Mouse (Mus musculus): ENCODE results near the gene Mboat7. TPM values are rescaled to one million over a fixed set of nuclear protein-coding genes. Genes with fewer than 3 reads are reported as not detected.
A peak's percentile ranks its signal among the peaks of the same experiment; 100 is the strongest.
"Not testable (repeated sequence)": the region's sequence is repeated elsewhere in the genome, so short reads cannot be mapped to it uniquely, and the experiment has no call there.

Gene Mboat7
- total RNA-seq, 2 experiments from 2014 or later: 212 to 220 TPM

DNA sequence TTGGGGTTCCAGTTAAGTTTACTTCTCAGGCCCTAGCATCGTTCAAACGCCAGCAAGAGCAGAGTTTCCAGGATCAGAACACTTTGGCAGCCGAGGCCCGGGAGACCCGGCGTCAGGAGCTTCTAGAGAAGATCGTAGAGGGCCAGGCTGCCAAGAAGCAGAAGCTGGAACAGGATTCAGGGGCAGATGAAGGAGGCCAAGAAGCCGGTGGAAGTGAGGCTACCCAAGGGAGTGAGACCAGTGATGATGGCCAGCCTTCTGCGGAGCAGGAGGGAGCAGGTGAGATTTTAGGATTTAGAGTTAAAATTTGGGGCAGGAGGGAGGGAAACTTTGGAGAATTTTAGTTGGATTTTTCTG lies 1.6 kb upstream of the Mboat7 start:
- intact Hi-C loops (cut with DNase I): loop anchor here (5.0 to 10.0 kb wide), 2 partner anchors 452 to 810 kb away; partner anchors contain the start of gene Ppp1r12c
- not testable (repeated sequence) for DNase-seq (ENCODE audit: low spot score in 2 of 2)

DNA sequence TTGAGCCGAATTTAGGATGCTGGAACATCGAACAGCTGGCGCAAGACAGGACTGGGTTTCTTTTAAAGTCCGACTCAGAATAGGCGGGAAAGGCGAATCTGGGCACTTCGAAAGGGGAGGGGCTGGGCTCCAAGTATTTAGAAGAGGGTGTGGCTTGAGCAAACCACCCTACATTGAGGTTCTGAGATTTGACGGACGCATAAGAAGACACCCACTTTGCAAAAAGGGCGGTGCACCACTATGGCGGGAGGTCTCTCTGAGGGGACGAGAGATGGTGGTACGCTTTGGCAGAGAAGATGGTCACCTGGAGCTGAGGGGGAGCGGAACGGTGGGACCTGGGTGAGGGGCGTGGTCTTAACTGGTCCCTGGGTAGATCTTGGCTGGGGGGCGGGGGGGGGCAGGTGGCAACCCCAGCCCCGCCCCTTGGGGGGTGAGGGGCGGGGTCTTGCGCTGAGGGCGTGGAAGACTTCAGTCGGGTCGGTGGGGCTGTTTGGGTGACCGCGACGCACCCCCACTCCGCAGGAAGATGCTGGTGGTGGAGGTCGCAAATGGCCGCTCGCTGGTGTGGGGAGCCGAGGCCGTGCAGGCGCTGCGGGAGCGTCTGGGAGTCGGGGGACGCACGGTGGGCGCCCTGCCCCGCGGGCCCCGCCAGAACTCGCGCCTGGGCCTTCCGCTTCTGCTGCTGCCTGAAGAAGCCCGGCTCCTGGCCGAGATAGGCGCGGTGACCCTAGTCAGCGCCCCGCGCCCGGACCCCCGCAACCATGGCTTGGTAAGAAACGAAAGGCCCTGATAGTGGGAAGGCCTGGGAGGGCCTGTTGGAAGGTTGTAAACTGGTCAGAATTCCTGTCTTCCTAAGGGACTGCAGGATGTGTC lies 989 bp upstream of the Mboat7 start:
- intact Hi-C loops (cut with DNase I): loop anchor here (5.0 to 10.0 kb wide), 2 partner anchors 453 to 810 kb away; partner anchors contain the start of gene Ppp1r12c
- DNase-seq (ENCODE audit: low spot score in 2 of 2): peak; percentile 52 to 74

DNA sequence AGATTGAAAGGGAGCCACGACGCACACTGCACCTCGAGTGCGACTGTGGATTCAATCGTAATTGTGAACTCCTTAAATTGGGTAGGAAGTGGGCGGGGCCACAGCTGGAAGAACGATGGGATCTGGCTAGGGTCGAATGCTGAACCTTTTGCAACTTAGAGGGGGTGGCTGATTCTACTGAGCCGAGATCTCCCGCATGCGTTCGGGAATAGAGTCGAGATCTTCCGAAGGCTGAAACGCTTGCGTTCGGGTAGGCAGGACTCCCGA lies 419 bp upstream of the Mboat7 start:
- no peak for DNase-seq (ENCODE audit: low spot score in 2 of 2)
- intact Hi-C loops (cut with DNase I): loop anchor here (5.0 to 10.0 kb wide), 2 partner anchors 454 to 811 kb away; partner anchors contain the start of gene Ppp1r12c

DNA sequence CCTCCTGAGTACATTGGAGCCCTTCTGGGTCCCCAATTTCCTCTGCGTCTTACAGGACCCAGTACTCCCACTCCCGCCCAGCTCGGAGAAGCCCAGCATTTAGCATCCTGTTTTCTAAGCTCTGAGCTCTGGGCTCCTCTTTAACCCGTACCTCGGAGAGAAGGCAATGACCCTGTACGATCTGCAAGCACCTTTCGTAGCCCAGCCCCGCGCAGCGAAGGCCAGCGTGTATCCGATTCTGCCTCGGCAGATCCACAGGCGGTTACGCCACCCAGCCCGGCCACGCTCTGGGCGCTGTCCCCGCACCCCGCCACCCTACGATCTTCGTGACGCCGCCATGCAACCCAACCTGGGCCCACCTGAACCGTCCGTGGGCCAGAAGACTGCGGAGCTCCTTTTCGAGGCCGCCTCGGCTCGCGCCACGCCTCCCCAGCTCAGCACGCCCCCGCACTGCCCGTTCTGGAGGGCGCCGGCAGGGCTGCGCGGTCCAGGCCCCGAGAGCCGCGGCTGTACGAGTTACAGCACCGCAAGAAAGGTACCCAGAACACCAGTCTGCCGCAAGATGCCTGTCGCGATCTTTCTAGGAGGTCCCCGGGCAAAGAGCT lies 839 bp downstream of the Mboat7 start, which contains the start of gene Tsen34:
Tsen34 (plus strand) TSS at position 482 of the 605 bp plus-strand sequence.
- intact Hi-C loops (cut with DNase I): loop anchor here (5.0 to 10.0 kb wide), 2 partner anchors 455 to 812 kb away; partner anchors contain the start of gene Ppp1r12c
- DNase-seq (ENCODE audit: low spot score in 2 of 2): no peak

DNA sequence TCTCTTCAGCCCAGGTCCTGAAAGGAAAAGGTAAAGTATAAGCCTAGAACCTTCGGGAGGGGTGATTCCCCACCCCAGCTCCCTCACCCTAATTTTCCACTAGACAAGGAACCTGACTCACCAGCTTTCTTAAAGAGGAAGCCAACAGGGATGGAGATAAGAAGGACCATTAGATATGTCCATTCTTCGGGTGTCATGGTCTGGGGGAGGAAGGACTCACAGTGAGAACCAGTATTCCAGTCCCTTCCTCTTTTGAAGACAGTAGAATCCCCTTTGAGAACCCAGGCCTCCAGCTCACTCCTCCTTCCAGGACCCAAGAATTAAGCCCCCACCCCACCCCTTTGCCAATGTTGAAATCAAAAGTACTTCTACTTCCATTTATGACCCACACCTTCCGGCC lies 1.4 kb downstream of the Mboat7 start:
- no peak for DNase-seq (ENCODE audit: low spot score in 2 of 2)
- intact Hi-C loops (cut with DNase I): loop anchor here (5.0 to 10.0 kb wide), 2 partner anchors 455 to 813 kb away; partner anchors contain the start of gene Ppp1r12c

DNA sequence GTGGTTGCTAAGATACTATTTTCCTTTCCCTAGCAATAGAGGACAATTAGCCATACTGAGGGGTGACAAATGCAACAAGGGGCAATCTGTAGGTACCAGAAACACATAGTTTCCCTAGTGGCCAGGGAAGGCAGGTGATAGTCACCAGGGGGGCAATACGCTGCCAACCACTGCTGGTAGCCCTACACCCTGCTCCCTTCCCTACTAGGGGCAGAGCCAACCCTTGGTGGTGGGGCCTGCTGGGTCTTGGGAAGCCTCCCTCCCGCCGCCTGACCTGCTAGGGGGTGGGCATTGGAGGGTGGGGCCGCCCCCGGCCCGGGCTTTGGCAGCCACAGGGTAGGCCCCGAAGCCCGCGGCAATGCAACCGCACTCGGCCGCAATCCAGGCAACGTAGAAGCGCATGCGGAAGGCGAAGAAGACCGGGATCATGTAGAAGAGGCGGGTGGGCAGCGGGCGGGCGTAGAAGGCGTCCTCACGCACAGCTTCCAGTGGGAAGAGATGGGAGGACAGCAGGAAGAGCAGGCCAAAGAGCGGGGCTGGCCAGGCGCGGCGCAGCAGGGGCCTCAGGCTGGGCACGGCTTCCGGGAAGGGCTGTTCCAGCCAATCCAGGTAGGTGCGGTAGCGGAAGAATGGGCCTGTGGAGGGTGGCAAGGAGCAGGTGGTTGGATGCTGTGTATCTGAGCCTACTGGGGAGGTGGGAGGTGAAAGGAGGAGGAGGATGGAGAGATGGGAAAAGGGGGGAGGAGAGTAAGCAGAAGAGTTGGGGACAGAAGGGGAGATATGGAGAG lies 7.7 kb downstream of the Mboat7 start:
- DNase-seq (ENCODE audit: low spot score in 2 of 2): no peak
- intact Hi-C loops (cut with DNase I): no loop called here

DNA sequence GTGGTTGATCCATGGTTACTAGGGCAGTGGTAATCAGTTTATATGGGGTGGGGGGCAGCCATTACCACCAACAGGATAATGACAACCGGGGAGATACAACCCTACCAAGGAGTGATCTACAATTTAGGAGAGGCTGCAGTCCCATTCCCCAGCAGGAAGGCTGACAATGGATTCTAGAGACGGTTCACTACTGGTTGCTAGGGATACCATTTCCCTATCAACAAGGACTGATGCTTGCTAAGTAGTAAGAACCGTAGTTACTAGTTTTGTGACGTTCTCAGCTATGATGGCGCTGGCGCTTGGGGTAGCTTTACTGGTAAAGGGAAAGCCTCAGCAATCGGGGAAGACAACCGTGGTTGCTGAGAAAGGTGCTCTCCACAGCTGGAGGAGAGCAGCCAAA lies 8.6 kb downstream of the Mboat7 start:
- intact Hi-C loops (cut with DNase I): no loop called here
- DNase-seq (ENCODE audit: low spot score in 2 of 2): no peak

DNA sequence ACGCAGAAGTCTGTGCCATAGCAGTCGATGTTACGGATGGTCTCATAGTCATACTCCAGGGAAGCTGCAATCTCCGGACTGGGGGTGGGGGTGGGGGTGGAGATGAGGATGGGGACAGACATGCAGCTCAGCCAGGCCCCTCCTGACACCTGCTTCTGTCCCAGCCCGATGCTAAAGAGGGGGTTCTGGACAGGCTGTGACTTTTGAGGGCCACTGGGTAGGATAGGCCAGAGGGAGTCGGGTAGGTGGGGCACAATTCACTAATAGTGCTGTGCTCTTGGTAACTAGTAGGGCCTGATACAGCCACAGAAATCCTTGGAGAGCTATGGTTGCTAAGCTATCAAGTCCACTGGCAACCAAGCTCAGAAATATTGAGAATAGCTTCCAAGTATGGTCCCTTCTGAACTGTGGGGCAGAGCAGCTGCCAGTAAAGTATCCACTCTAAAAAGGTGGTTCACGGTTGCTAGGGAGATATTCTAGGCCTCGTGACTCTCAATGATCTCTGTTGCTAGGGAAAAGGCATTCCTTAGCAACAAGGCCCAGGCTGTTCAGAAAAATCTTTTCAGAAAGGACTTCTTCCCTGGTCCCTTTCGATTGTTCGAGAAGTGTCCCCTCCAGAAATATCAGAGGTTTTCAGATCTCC lies 9.3 kb downstream of the Mboat7 start:
- intact Hi-C loops (cut with DNase I): no loop called here

DNA sequence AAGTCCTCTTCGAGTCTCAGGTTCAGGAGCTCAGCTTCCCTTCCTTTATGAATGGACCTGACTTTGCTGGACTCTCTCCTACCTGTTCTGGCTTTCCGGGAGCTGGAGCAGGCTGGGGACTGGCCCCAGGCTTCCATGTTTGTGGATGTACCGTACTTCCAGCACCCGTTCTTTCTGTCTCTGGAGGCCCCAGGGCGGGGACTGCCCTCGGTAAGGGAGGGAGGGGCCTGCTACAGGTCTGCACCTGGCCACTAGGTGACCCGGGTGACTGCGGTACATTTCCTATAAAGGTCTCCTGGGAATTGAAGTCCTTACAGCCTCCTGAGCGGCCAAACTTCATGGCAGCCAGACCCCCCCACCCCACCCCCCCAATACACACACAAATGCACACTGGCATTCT lies 16.0 kb downstream of the Mboat7 start, which contains the start of gene Tmc4:
Tmc4 (minus strand) TSS at position 212 of the 400 bp plus-strand sequence.
- no peak for DNase-seq (ENCODE audit: low spot score in 2 of 2)
- intact Hi-C loops (cut with DNase I): loop anchor here (10.0 kb wide), 1 partner anchor 747 kb away; no protein-coding TSS in a partner anchor

More for the DNA sequence above, 9.3 kb downstream of the Mboat7 start:
- peak; percentile 22 to 47 for DNase-seq (ENCODE audit: low spot score in 2 of 2)

DNA sequence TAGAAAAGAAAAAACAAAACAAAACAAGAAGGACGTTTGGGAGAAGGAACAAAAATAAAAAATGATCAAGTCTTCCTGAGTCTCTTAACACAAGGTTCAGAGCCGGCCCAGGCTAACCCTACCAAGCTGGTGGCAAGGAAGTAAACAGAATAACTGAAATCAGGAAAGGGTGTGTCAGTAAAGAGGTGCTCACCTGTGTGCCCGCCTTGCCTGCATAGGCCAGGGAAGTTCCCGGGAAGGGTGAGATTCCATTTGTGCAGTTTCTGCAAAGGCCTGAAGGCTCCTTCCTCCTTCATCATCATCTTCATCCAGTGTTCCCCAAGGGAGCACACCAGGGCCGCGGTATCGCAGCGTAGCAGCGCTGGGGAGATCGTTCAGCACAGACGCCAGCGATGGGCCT lies 17.0 kb downstream of the Mboat7 start:
- intact Hi-C loops (cut with DNase I): loop anchor here (10.0 kb wide), 1 partner anchor 748 kb away; no protein-coding TSS in a partner anchor
- no peak for DNase-seq (ENCODE audit: low spot score in 2 of 2)

DNA sequence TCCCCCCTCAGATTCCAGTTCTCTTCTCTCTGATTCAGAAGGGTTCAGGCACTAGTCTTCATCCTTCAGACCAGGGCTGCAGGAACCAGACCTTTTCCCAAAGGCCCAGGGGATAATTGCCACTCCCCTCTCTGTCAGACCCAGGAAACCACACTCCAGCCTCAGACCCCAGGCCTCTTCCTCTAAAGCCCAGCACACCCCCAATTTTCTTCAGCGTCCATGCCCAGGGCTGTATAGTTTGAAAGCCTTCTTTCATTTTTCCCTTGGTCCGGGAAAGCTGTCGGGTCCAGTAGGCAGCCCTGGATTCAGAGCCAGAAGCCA lies 18.1 kb downstream of the Mboat7 start:
- intact Hi-C loops (cut with DNase I): loop anchor here (10.0 kb wide), 1 partner anchor 750 kb away; no protein-coding TSS in a partner anchor

DNA sequence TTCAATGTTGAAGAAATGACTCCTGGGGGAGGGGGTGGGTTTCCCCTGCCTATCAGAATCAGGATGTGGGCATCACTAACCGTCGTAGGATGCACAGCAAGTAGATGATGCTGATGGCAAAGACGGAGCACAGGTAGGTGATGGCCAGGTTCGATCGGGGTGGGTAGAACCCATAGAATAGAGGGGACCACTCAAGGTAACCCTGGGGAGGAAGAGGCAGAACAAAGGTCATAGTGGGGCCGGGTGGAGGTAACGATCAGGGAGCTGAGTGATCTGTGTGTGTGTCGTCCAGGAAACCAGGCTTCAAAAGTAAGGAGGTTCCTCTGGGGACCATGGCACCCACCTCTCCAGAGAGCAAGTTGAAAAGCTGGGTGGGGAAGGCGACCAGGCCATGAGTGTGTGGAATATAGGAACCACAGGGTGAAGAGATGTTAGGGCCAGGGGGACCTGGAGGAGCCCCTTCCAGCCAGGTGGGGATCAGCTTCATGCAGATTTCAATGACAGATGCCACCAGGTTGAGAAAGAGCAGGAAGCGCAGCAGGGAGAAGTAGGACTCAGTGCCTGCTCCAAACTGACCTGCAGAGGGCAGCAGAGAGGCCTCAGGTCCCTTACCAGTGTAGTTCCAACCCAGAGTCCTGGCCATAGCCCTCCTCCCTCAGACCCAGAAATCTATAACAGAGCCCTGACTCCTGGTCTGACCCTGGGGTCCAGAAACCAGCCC lies 18.7 kb downstream of the Mboat7 start:
- intact Hi-C loops (cut with DNase I): loop anchor here (10.0 kb wide), 1 partner anchor 750 kb away; no protein-coding TSS in a partner anchor
- peak; percentile 80 to 81 for DNase-seq (ENCODE audit: low spot score in 2 of 2)

More for the DNA sequence above, 18.1 kb downstream of the Mboat7 start:
- no peak for DNase-seq (ENCODE audit: low spot score in 2 of 2)

DNA sequence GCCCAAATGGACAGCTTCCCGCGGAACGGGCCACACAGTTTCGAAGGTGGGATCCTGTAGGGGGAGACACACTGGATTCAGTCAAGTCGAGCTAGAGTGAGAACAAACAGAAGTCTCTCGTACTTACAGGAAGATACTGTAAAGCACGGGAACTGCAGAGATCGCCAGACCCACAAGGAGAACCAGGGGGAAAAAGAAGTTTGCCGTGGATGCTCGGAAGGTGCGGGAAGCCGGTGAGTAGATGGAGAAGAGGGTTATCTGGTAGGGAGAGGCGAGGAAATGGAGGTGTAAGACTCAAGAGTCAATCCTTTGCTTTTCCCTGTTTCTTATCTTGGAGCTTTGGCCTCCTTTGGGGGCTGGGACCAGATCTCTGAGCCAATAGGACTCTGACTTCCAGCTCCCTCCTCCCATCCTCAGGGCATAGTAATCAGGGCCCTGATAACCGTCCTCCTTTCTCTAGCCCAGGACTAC lies 26.4 kb downstream of the Mboat7 start:
- DNase-seq (ENCODE audit: low spot score in 2 of 2): no peak
- intact Hi-C loops (cut with DNase I): no loop called here

DNA sequence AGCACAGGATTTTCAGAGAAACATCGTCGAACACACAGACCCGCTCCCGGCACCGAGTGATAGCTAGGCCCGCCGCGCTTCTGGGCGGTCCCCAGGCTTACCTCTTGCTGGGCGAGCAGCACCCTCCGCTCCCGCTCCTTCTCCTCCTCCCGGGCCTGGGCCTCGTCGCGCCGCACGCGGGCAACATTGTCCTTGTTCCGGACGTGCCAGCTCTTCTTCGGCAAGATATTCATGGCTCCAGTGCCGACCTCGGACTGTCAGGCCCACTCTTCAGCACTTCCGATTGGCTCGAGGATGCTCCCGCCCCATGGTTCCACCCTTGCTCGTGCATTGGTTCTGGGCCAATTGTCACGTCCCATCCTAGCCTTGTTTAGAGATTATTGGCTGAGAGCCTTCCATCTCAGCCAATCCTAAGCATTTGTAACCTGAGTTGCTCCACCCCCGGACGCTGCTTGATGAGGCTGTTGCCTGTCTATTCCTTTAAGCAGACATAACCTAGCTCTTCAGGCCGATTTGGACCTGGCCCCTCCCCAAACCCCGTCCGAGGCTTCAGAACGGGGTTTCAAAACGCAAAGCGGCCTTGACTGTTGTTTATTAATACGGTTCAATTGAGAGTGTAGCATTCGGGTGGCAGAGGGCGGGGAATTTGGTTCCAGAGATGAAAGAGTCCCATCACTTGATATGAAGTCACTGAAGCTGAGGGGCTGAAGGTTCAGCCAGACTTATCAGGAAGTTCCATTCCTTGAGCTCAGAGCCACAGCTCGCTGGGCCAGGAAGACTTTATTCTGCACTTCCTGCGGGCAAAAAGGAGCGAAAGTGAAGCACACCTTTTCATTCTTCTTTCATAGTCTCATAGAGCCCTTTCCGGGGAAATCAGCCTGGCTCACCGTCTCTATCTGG lies 27.9 kb downstream of the Mboat7 start, which contains the start of gene Leng1:
Leng1 (minus strand) TSS at position 626 of the 900 bp plus-strand sequence.
- intact Hi-C loops (cut with DNase I): loop anchor here (1.0 kb wide), 1 partner anchor 20 kb away; the partner anchor contains the start of gene Cnot3
- peak; percentile 96 to 99 for DNase-seq (ENCODE audit: low spot score in 2 of 2)

DNA sequence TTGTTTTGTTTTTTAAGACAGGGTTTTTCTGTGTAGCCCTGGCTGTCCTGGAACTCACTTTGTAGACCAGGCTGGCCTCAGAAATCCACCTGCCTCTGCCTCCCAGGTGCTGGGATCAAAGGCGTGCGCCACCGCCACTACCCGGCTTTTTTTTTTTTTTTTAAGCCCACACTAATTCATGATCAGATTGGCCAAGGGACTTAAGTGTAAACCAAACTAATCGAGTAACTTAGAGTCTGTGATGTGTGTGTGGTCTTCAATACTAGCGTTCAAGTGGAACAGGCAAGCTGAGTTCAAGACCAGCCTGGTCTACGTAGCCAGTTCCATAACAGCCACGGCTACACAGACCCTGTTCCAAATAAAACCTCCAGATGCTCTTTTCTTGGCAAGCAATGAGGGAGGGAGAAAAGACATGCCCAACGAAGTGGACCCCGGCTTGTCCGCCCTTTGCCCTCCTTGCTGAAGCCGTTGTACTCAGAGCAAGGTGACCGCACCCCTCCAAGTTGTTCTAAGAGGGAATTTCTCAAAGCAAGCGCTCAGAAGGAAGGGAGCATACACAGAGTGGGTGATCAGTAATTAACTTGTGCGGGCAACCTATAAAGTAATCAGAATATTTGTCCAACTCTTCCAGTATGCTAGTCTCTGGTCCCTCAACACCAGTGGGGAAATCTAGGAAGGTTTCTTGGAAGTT lies 28.7 kb downstream of the Mboat7 start:
- intact Hi-C loops (cut with DNase I): loop anchor here (1.0 kb wide), 1 partner anchor 19 kb away; the partner anchor contains the start of gene Cnot3
- no peak for DNase-seq (ENCODE audit: low spot score in 2 of 2)

DNA sequence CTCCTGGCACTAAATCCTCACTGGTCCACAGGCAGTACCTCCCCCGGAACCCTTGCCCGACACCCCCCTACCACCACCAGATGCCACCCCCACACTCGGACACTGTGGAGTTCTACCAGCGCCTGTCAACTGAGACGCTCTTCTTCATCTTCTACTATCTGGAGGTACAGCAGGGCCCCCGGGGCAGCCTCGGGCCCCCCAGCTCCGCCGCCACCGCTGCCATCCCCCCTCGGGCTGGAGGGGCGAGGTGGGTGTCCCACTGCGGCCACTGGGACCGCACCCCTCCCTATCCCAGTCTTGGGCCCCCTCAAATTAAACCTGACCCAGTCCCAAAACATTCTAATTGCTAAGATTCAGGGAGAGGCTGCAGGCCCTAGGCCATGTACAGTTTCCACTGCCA lies 34.7 kb downstream of the Mboat7 start:
- DNase-seq (ENCODE audit: low spot score in 2 of 2): no peak
- intact Hi-C loops (cut with DNase I): no loop called here

DNA sequence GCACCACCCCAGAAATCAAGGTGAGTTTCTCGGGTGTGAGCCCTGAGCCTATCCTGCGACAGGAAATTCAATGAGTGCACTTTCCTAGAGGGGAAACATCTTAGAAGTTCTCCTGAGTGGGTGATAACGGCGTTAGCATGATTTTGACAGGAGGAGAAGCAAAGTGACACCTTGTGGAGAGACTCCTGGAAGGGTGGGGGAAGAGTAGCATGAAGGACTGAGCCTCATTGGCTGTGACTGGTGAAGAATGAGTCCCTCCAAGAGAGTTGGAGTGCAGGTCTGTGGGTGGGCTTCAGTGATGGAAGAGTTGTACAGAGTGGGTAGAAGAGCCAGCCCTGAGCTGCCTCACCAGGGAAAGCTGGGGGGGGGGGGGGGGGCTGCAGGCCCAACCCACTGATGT lies 36.4 kb downstream of the Mboat7 start:
- intact Hi-C loops (cut with DNase I): no loop called here
- DNase-seq (ENCODE audit: low spot score in 2 of 2): peak in 1 of 2 experiments; percentile 52

All from left cerebral cortex, postnatal 25 days (tissue).